Mouse (Mus musculus): ENCODE measurements around the gene Hes1. TPM values are rescaled to one million over a fixed set of nuclear protein-coding genes. Genes with fewer than 3 reads are reported as not detected.
A peak's percentile ranks its signal among the peaks of the same experiment; 100 is the strongest.
"Not testable (repeated sequence)": the region's sequence is repeated elsewhere in the genome, so short reads cannot be mapped to it uniquely, and the experiment has no call there.

The Hes1 gene
- polyA plus RNA-seq, 1 experiment from 2014 or later = 76.9 TPM

DNA sequence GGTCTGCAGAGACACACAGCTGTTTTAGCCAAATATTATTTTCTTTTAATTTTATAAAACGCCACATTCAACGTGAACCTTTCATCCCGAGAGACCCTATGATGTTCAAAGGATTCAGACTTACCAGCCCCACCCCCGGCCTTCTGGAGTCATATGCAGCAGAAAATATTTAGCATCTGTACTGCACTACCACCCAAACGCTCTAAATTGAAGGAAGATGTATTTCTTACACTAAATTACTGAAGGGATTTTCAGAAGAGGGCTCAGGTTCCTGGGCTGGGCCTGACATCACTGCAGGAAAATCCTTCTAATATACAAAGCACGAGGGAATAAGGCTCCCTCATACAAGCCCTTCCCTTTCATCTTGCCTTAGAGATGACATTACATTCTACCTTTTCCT lies 39.3 kb downstream of the Hes1 start:
- Histone ChIP-seq H3K9me3 (no peaks in the 10 kb centered on the region), H3K27ac (no peak overlapping the region), H3K4me1 (replicated peaks) (peaks cover 21% of the 10 kb centered on the region), H3K36me3 (no peaks in the 10 kb centered on the region), H3K27me3 (no peaks in the 10 kb centered on the region; the same call in 1 of the 2 replicates), H3K4me3 (replicated peaks) (no peak overlapping the region), H3K4me2 (peak overlapping the region; percentile 34), H3K9ac (replicated peaks) (no peak overlapping the region)
- 30% methylated on average over 6 of the region's 6 CpGs for WGBS
- ATAC-seq (ENCODE audit: insufficient number of reproducible peaks, insufficient read depth, low FRiP score, low TSS enrichment, low read depth) = no peak

DNA sequence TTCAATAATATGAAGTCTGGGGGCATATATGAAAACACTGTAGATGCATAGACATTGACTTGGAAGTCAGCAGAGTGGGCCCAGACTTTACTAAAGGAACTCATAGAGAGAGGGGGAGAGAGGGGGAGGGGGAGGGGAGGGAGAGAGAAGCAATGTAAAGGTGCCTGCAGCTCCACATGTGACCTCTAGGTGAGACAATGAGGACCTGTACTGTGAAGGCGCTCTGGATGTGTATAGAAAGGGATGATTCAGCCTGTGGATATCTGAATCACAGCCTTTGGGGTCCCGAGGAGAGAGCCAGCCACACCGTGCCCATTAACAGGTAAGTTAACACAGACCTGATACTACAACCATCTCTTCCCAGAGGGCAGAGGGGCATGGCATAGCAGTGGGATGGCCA lies 40.2 kb downstream of the Hes1 start:
- Histone ChIP-seq H3K9ac (replicated peaks) (no peak overlapping the region), H3K4me1 (replicated peaks) (peaks cover 21% of the 10 kb centered on the region), H3K9me3 (no peaks in the 10 kb centered on the region), H3K36me3 (no peaks in the 10 kb centered on the region), H3K27me3 (no peaks in the 10 kb centered on the region; the same call in 1 of the 2 replicates), H3K27ac (no peak overlapping the region), H3K4me3 (replicated peaks) (no peak overlapping the region), H3K4me2 (no peak overlapping the region)
- ATAC-seq (ENCODE audit: insufficient number of reproducible peaks, insufficient read depth, low FRiP score, low TSS enrichment, low read depth) = no peak
- 89% methylated on average over 3 of the region's 3 CpGs for WGBS

DNA sequence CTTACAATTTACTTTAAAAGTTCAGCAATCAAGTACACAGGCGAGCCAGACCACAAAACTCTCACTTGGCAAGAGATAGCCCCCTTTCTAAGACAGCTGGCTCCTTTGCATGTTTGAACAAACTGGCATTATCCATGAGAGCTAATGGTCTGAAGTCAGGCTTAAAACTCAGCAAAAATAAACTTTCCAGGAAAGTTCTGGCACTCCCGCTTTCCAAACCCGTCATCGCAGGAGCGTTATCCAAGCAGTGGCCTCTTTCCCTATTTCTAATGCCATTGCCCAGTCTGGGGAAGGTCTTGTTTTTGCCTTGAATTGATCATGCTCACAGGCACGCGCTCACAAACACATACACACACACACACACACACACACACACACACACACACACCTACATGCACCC lies 41.3 kb downstream of the Hes1 start:
- Histone ChIP-seq H3K4me2 (no peak overlapping the region), H3K36me3 (no peaks in the 10 kb centered on the region)
- 95% methylated on average over 7 of the region's 7 CpGs for WGBS

DNA sequence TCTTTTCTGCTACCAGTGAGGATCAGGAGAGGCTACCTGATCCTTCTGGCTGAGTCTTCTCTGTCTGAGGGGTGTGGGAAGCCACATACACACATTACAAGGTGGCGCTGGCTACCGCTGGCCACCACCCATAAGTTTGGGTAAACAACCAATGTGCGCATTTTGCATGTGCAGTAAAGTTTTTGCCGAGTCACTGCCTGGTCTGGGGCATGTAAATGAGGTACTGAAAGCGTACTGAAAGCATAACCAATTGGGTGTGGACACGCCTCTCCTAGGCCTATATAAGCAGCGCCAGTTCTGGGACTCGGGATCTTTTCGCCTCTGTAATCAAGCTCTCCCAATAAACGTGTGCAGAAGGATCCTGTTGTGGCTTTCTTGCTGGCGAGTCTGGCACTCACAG lies 44.0 kb downstream of the Hes1 start:
- H3K9me3 ChIP-seq = peaks cover 13% of the 10 kb centered on the region; the same call in 1 of the 2 replicates
- not testable (repeated sequence) for H3K4me1 ChIP-seq (replicated peaks); H3K9ac ChIP-seq (replicated peaks); H3K27ac ChIP-seq; H3K36me3 ChIP-seq; H3K4me3 ChIP-seq (replicated peaks); H3K27me3 ChIP-seq; H3K4me2 ChIP-seq; ATAC-seq (ENCODE audit: insufficient number of reproducible peaks, insufficient read depth, low FRiP score, low TSS enrichment, low read depth)
- 87% methylated on average over 11 of the region's 11 CpGs for WGBS

More for the DNA sequence above, 41.3 kb downstream of the Hes1 start:
- ATAC-seq (ENCODE audit: insufficient number of reproducible peaks, insufficient read depth, low FRiP score, low TSS enrichment, low read depth) = no peak
- Histone ChIP-seq H3K9me3 (peaks cover 11% of the 10 kb centered on the region; the same call in 1 of the 2 replicates), H3K4me1 (replicated peaks) (peaks cover 21% of the 10 kb centered on the region), H3K27ac (no peak overlapping the region), H3K27me3 (no peaks in the 10 kb centered on the region; the same call in 1 of the 2 replicates), H3K9ac (replicated peaks) (no peak overlapping the region), H3K4me3 (replicated peaks) (no peak overlapping the region)

DNA sequence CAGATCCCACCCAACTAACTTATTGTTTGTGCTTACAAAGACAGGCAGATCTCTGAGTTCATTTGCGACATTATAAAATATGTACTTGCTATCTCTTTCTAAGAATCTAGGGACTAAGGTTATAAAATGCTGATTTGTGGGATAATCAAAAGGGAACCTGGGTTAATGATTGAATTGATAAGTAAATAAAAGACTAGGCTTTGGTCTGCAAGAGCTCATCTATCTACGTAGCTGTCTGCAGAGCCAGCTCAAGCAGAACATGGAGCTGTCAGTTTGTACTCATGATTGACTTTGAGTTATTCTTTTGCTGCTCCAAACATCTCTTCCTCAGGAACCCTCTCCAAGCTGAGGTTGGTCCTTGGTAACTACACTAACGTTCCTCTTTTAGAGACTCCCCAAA lies 46.3 kb downstream of the Hes1 start:
- 94% methylated on average over 3 of the region's 3 CpGs for WGBS
- Histone ChIP-seq H3K27me3 (peaks cover 7% of the 10 kb centered on the region; the same call in 1 of the 2 replicates), H3K4me1 (replicated peaks) (peaks cover 19% of the 10 kb centered on the region), H3K27ac (no peak overlapping the region), H3K4me2 (no peak overlapping the region), H3K9ac (replicated peaks) (no peak overlapping the region), H3K36me3 (no peaks in the 10 kb centered on the region), H3K9me3 (peaks cover 13% of the 10 kb centered on the region; the same call in 1 of the 2 replicates), H3K4me3 (replicated peaks) (no peak overlapping the region)
- ATAC-seq (ENCODE audit: insufficient number of reproducible peaks, insufficient read depth, low FRiP score, low TSS enrichment, low read depth) = no peak

GRCm38 (mm10) chr16:30111069-30111468 lies 46.9 kb downstream of the Hes1 start:
- Histone ChIP-seq H3K9me3 (peaks cover 13% of the 10 kb centered on the region; the same call in 1 of the 2 replicates), H3K27me3 (peaks cover 9% of the 10 kb centered on the region; the same call in 1 of the 2 replicates), H3K27ac (no peak overlapping the region), H3K9ac (replicated peaks) (no peak overlapping the region), H3K4me2 (no peak overlapping the region), H3K36me3 (no peaks in the 10 kb centered on the region), H3K4me3 (replicated peaks) (no peak overlapping the region), H3K4me1 (replicated peaks) (peaks cover 25% of the 10 kb centered on the region)
- ATAC-seq (ENCODE audit: insufficient number of reproducible peaks, insufficient read depth, low FRiP score, low TSS enrichment, low read depth) = no peak

GRCm38 (mm10) chr16:30111566-30111965 lies 47.4 kb downstream of the Hes1 start:
- Histone ChIP-seq H3K9ac (replicated peaks) (no peak overlapping the region), H3K4me3 (replicated peaks) (no peak overlapping the region), H3K27ac (no peak overlapping the region), H3K4me2 (no peak overlapping the region), H3K36me3 (no peaks in the 10 kb centered on the region), H3K9me3 (peaks cover 13% of the 10 kb centered on the region; the same call in 1 of the 2 replicates), H3K4me1 (replicated peaks) (peaks cover 30% of the 10 kb centered on the region), H3K27me3 (peaks cover 9% of the 10 kb centered on the region; the same call in 1 of the 2 replicates)
- WGBS = 58% methylated on average over 2 of the region's 2 CpGs
- ATAC-seq (ENCODE audit: insufficient number of reproducible peaks, insufficient read depth, low FRiP score, low TSS enrichment, low read depth) = no peak

GRCm38 (mm10) chr16:30113170-30113569 lies 49.0 kb downstream of the Hes1 start:
- Histone ChIP-seq H3K27ac (no peak overlapping the region), H3K4me2 (no peak overlapping the region), H3K4me1 (replicated peaks) (peaks cover 38% of the 10 kb centered on the region), H3K9ac (replicated peaks) (no peak overlapping the region), H3K27me3 (peaks cover 9% of the 10 kb centered on the region; the same call in 1 of the 2 replicates), H3K4me3 (replicated peaks) (no peak overlapping the region), H3K36me3 (no peaks in the 10 kb centered on the region), H3K9me3 (peaks cover 13% of the 10 kb centered on the region; the same call in 1 of the 2 replicates)
- no peak for ATAC-seq (ENCODE audit: insufficient number of reproducible peaks, insufficient read depth, low FRiP score, low TSS enrichment, low read depth)
- WGBS = 20% methylated on average over 3 of the region's 3 CpGs

DNA sequence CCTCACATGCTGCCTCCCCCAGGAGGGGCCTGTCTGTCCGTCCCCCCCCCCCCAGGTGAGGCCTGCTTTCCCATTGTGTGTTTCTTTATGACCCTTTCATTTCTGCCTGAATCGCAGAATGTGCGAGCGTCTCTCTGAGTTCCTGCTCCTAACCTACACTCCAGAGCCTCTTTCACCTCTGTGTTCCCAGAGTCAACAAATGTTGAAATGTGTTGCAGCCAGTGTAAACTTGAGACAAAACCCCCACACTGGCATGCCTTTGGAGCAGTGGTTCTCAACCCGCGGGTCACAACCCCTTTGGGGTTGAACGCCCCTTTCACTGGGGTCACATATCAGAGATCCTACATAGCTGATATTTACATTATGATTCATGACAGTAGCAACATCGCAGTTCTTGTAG lies 49.6 kb downstream of the Hes1 start:
- Histone ChIP-seq H3K27ac (no peak overlapping the region), H3K9ac (replicated peaks) (no peak overlapping the region)
- WGBS = 85% methylated on average over 8 of the region's 8 CpGs

DNA sequence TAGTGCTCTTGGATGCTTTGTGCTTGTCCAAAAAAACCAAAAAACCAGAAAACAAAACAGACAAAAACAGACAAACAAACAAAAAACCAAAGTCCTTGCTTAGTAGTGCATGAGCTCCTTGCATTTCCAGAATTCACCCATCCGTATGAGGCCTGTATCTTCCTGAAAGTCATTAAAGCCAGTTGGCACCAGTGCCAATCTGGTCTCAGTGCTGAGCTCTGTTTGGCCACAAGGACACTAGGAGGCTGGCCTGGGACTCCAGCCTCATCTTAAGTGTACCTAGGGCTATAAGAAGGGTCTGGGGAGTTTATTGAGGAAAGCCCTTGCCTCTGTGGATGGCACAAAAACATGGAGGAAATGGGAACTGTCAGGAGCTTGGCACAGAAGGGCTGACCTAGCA lies 50.3 kb downstream of the Hes1 start:
- Histone ChIP-seq H3K9me3 (peaks cover 13% of the 10 kb centered on the region; the same call in 1 of the 2 replicates), H3K4me1 (replicated peaks) (peaks cover 39% of the 10 kb centered on the region), H3K9ac (replicated peaks) (no peak overlapping the region), H3K27me3 (peaks cover 9% of the 10 kb centered on the region; the same call in 1 of the 2 replicates), H3K4me2 (no peak overlapping the region), H3K4me3 (replicated peaks) (no peak overlapping the region), H3K27ac (peak overlapping the region; percentile 19; the same call in 1 of the 2 replicates), H3K36me3 (no peaks in the 10 kb centered on the region)
- ATAC-seq (ENCODE audit: insufficient number of reproducible peaks, insufficient read depth, low FRiP score, low TSS enrichment, low read depth) = no peak
- 84% methylated on average over 1 of the region's 1 CpGs for WGBS

More for the DNA sequence above, 49.6 kb downstream of the Hes1 start:
- Histone ChIP-seq H3K9me3 (peaks cover 13% of the 10 kb centered on the region; the same call in 1 of the 2 replicates), H3K36me3 (no peaks in the 10 kb centered on the region), H3K4me2 (no peak overlapping the region), H3K4me1 (replicated peaks) (peaks cover 38% of the 10 kb centered on the region), H3K27me3 (peaks cover 9% of the 10 kb centered on the region; the same call in 1 of the 2 replicates), H3K4me3 (replicated peaks) (no peak overlapping the region)
- no peak for ATAC-seq (ENCODE audit: insufficient number of reproducible peaks, insufficient read depth, low FRiP score, low TSS enrichment, low read depth)
